Mouse (Mus musculus) lung, adult 18-20 months (tissue): ENCODE results near the gene Pitpnc1.

ENCODE experiments used
- DNase-seq, 2 experiments: peaks; one replicate each; pipeline ENCODE4 v3.0.0; 2022; ENCODE audit warnings: mixed read lengths in 2 of 2

Pitpnc1 gene

GRCm38 (mm10) chr11:107272351-107272975 is 198.0 kb downstream of the Pitpnc1 start:
- peak; percentile 19 to 31 for DNase-seq

- DNase-seq: peak in 1 of 2 experiments; percentile 28
Measured at GRCm38 (mm10) chr11:107270564-107270963, 199.9 kb downstream of the Pitpnc1 start.

- no peak for DNase-seq
Measured at GRCm38 (mm10) chr11:107267522-107267921, 203.0 kb downstream of the Pitpnc1 start.

GRCm38 (mm10) chr11:107265861-107266260 is 204.6 kb downstream of the Pitpnc1 start:
- no peak for DNase-seq

GRCm38 (mm10) chr11:107264889-107265615 is 205.4 kb downstream of the Pitpnc1 start:
- DNase-seq: peak; percentile 60 to 76

- DNase-seq: no peak
Measured at GRCm38 (mm10) chr11:107263838-107264237, 206.7 kb downstream of the Pitpnc1 start.

GRCm38 (mm10) chr11:107259428-107259827 is 211.1 kb downstream of the Pitpnc1 start:
- no peak for DNase-seq

GRCm38 (mm10) chr11:107255185-107255584 is 215.3 kb downstream of the Pitpnc1 start:
- DNase-seq: peak; percentile 50 to 68

- DNase-seq: no peak
Measured at GRCm38 (mm10) chr11:107254181-107254580, 216.3 kb downstream of the Pitpnc1 start.

- DNase-seq: no peak
Measured at GRCm38 (mm10) chr11:107252026-107252425, 218.5 kb downstream of the Pitpnc1 start.

GRCm38 (mm10) chr11:107251460-107251859 is 219.0 kb downstream of the Pitpnc1 start:
- no peak for DNase-seq

GRCm38 (mm10) chr11:107250882-107251281 is 219.6 kb downstream of the Pitpnc1 start:
- no peak for DNase-seq

GRCm38 (mm10) chr11:107248753-107249152 is 221.7 kb downstream of the Pitpnc1 start:
- no peak for DNase-seq

- DNase-seq: no peak
Measured at GRCm38 (mm10) chr11:107245657-107246056, 224.8 kb downstream of the Pitpnc1 start.

- DNase-seq: no peak
Measured at GRCm38 (mm10) chr11:107243126-107243525, 227.4 kb downstream of the Pitpnc1 start.

- no peak for DNase-seq
Measured at GRCm38 (mm10) chr11:107241678-107242077, 228.8 kb downstream of the Pitpnc1 start.

GRCm38 (mm10) chr11:107238506-107238905 is 232.0 kb downstream of the Pitpnc1 start:
- DNase-seq: no peak

- DNase-seq: no peak
Measured at GRCm38 (mm10) chr11:107237532-107237931, 233.0 kb downstream of the Pitpnc1 start.

GRCm38 (mm10) chr11:107233252-107233890 is 237.1 kb downstream of the Pitpnc1 start:
- no peak for DNase-seq

- no peak for DNase-seq
Measured at GRCm38 (mm10) chr11:107230128-107230527, 240.4 kb downstream of the Pitpnc1 start.

GRCm38 (mm10) chr11:107226431-107226830 is 244.1 kb downstream of the Pitpnc1 start:
- no peak for DNase-seq

GRCm38 (mm10) chr11:107226013-107226412 is 244.5 kb downstream of the Pitpnc1 start:
- no peak for DNase-seq

- no peak for DNase-seq
Measured at GRCm38 (mm10) chr11:107225301-107225700, 245.2 kb downstream of the Pitpnc1 start.
